Mouse (Mus musculus): ENCODE results near the gene Trim2. TPM values are rescaled to one million over a fixed set of nuclear protein-coding genes. Genes with fewer than 3 reads are reported as not detected.
A peak's percentile ranks its signal among the peaks of the same experiment; 100 is the strongest.

Gene Trim2
- polyA plus RNA-seq, 1 experiment from 2014 or later: 25.5 TPM

DNA sequence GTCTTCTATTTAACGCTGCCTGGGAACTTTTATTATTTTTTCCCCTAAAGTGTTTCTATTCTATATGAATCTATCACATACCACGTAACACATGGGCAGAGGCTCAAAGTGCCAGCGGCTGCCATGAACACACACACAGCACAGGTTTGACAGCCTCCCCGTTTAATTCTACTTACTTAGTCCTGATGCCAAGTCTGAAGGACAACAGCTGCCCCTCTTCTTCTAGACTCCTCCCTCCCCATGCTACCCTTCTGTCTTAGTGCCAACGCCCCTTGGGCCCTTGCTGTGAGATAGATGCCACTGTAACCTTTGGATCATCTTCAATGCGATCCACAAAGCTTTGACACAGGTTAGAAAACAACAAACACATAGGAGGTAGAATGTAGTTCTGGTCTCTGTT, 44.8 kb downstream of the Trim2 start:
- Histone ChIP-seq H3K27me3 (0 out of 2 replicates have a peak, but pooled peaks cover 4% of the 10 kb centered on the region), H3K27ac (no peak overlapping the region), H3K36me3 (no peaks in the 10 kb centered on the region), H3K4me2 (no peak overlapping the region), H3K9me3 (no peaks in the 10 kb centered on the region), H3K9ac (no peak overlapping the region), H3K4me1 (peaks cover 20% of the 10 kb centered on the region), H3K4me3 (no peak overlapping the region)
- ATAC-seq (ENCODE audit: insufficient number of reproducible peaks, insufficient read depth, low FRiP score, low TSS enrichment, low read depth): no peak
- 83% methylated on average over 6 of the region's 6 CpGs for WGBS

DNA sequence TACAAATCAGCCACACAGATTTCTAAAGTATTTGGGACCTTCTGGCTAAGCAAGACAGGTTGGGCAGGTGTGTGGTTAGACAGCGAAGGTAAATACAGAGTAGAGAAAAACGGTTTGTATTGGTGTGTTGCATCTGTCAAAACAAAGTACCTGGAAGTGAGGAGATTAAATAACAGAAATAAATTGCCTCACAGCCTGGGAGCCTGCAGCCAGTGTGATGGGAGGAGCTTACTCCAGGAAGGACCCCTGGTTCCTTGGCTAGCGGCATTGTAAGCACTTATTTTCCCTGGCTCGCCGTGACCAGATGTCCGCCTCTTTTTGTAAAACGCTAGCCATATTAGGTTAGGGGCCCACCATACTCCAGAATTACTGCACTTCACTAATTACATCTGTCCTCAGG, 45.8 kb downstream of the Trim2 start:
- H3K4me1 ChIP-seq: peaks cover 20% of the 10 kb centered on the region
- ATAC-seq (ENCODE audit: insufficient number of reproducible peaks, insufficient read depth, low FRiP score, low TSS enrichment, low read depth): no peak
- no peak overlapping the region for H3K4me3 ChIP-seq

DNA sequence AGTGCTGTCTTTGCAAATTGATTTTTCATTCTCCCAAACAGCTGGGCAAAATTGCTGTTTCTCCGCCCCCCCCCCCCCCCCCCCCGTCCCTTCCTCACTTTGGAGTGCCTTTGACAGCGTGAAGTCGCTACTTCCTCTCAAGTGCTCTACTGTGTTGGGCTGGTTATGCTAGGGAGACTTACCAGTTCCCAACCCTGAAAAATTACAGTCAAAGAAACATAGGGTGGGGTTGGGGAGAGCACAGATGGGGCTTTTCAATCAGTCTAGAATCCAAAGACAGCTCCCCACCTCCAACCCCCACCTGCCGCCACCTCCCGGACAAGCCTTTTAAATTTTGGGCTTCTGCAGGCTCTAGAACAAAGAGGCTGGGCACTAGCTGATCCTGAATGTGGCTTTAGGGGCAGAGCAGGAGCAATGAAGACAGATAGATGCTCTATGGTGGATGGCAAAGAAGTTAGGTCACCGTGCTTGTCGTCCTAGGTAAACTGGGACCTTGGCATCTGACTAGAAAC, 46.6 kb downstream of the Trim2 start:
- Histone ChIP-seq H3K27me3 (0 out of 2 replicates have a peak, but pooled peaks cover 4% of the 10 kb centered on the region), H3K9ac (peak overlapping the region; percentile 85), H3K36me3 (no peaks in the 10 kb centered on the region), H3K9me3 (no peaks in the 10 kb centered on the region), H3K4me2 (peak overlapping the region; percentile 90), H3K4me3 (peak overlapping the region; percentile 71), H3K4me1 (peaks cover 20% of the 10 kb centered on the region), H3K27ac (peak overlapping the region; percentile 89)
- ATAC-seq (ENCODE audit: insufficient number of reproducible peaks, insufficient read depth, low FRiP score, low TSS enrichment, low read depth): 0 out of 2 replicates have a peak, but pooled peaks have one; percentile 16
- WGBS: 4% methylated on average over 7 of the region's 8 CpGs

More for the DNA sequence above, 45.8 kb downstream of the Trim2 start:
- Histone ChIP-seq H3K9ac (no peak overlapping the region), H3K36me3 (no peaks in the 10 kb centered on the region), H3K9me3 (no peaks in the 10 kb centered on the region), H3K4me2 (no peak overlapping the region; the same call in 1 of the 2 replicates), H3K27ac (no peak overlapping the region), H3K27me3 (0 out of 2 replicates have a peak, but pooled peaks cover 4% of the 10 kb centered on the region)
- 17% methylated on average over 7 of the region's 7 CpGs for WGBS

DNA sequence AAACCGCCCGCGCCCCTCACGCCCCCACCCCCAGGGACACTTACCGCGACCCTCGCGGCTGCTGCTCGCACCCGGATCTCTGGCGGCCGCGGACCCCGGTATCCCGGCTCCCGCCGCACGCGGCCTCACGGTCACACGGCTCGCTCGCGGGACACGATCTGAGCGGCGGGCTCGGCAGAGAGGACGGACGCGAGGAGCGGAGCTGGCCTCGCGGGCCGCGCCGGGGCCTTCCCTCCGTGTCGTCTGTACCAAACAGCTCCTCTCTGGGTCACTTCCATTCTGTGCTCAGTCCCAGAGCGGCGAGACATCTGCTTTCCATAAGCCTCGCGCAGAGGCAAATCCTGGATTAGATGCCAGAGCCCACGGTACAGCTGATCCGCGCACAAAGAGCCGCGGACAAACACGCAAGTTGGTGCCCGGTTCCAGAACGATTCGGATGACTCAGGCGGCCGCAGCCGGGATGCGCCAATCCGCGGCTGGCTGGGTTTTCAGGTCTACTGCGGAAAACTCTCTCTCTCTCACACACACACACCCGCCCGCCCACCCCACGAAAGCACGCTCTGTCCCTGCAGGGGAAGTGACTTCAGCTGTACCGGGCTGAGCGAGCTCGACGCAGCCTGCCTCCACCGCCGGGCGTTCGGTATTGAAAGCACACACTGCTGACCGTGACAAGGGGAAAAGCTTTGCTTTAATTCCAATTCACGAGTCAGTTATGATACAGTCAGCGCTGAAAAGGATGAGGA, 47.2 kb downstream of the Trim2 start:
- 0 out of 2 replicates have a peak, but pooled peaks cover 4% of the 10 kb centered on the region for H3K27me3 ChIP-seq

DNA sequence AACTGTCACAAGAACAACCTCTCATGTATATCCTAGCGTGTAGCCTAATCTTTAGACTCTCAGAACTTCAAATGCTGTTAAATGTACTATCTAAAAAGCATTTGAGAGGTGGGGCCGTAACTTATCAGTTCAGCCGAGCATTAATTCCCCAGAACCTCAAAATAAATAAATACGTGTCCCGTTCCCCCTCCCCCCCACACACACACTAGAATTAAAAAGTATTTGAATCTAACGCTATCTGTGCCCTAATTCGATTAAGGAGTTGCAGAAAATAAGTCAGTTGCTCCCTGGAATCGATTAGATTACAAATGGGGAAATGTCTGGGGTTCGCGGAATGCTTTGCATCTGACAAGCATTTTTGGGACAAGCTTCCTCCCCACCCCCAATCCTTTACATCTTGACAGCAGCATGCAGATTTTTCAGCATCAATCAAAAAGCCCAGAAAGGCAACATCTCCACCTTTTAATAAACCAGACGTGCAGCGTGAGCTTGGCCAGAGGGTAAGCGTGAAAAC, 48.1 kb downstream of the Trim2 start:
- H3K4me3 ChIP-seq: peak overlapping the region; percentile 71
- H3K27me3 ChIP-seq: 0 out of 2 replicates have a peak, but pooled peaks cover 4% of the 10 kb centered on the region
- no peaks in the 10 kb centered on the region for H3K9me3 ChIP-seq
- H3K4me2 ChIP-seq: peak overlapping the region; percentile 90
- peak overlapping the region; percentile 85 for H3K9ac ChIP-seq
- WGBS: 4% methylated on average over 13 of the region's 13 CpGs
- no peak for ATAC-seq (ENCODE audit: insufficient number of reproducible peaks, insufficient read depth, low FRiP score, low TSS enrichment, low read depth)
- H3K27ac ChIP-seq: peak overlapping the region; percentile 89; the same call in 1 of the 2 replicates
- H3K4me1 ChIP-seq: peaks cover 33% of the 10 kb centered on the region
- H3K36me3 ChIP-seq: no peaks in the 10 kb centered on the region

More for the DNA sequence above, 47.2 kb downstream of the Trim2 start:
- Histone ChIP-seq H3K36me3 (no peaks in the 10 kb centered on the region), H3K4me2 (peak overlapping the region; percentile 90), H3K9ac (peak overlapping the region; percentile 85), H3K9me3 (no peaks in the 10 kb centered on the region), H3K4me1 (peaks cover 24% of the 10 kb centered on the region), H3K27ac (peak overlapping the region; percentile 89), H3K4me3 (peak overlapping the region; percentile 71)
- WGBS: under 1% methylated on average over 74 of the region's 74 CpGs
- peak; percentile 64 for ATAC-seq (ENCODE audit: insufficient number of reproducible peaks, insufficient read depth, low FRiP score, low TSS enrichment, low read depth)

DNA sequence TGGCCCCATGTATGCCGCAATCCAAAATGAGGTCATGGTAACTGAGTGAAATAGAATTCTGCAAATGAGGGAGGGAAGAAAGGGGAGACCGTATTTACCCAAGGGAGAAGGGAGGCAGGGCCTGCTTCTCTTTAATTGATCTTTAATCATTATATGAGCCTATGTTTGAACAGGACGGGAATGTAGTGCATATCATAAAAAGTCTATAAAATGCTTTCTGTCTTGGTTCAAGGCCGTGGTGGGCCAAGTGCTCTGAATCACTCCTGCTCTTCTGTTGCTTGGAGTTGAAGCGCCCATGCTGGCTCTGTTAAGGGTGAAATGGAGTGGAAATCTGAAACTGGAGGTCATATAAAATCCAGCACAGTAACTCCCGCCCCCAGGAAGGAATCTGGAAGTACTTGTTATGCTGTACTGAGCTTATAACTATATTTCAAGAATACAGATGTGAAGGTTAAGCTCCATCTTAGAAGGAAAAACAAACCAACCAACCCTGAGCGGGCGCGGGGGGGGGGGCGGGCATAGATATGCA, 48.6 kb downstream of the Trim2 start:
- H3K36me3 ChIP-seq: no peaks in the 10 kb centered on the region
- H3K27ac ChIP-seq: no peak overlapping the region
- H3K4me1 ChIP-seq: peaks cover 38% of the 10 kb centered on the region
- 0 out of 2 replicates have a peak, but pooled peaks cover 4% of the 10 kb centered on the region for H3K27me3 ChIP-seq
- ATAC-seq (ENCODE audit: insufficient number of reproducible peaks, insufficient read depth, low FRiP score, low TSS enrichment, low read depth): no peak
- peak overlapping the region; percentile 90 for H3K4me2 ChIP-seq
- H3K9ac ChIP-seq: no peak overlapping the region
- 19% methylated on average over 10 of the region's 10 CpGs for WGBS
- H3K4me3 ChIP-seq: peak overlapping the region; percentile 71
- H3K9me3 ChIP-seq: no peaks in the 10 kb centered on the region

DNA sequence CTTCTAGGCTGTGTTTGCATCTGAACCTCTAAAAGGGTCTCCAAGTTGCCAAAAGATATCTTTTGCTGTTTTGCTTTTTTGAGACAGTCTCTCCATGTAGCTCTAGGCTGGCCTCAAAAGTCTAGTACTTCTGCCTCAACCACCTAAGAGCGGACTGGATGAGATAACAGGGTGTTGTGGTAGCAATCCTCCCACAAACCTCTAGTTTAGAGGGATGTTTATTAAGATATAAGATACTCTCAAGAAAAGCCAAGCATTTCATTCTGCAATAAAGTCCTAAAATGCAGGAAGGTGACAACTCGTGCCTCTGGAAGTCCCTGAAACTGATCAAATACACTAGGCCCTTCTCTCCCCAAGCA, 52.2 kb downstream of the Trim2 start:
- WGBS: 85% methylated on average over 2 of the region's 2 CpGs
- Histone ChIP-seq H3K4me1 (peaks cover 47% of the 10 kb centered on the region), H3K9me3 (no peaks in the 10 kb centered on the region), H3K9ac (no peak overlapping the region), H3K36me3 (no peaks in the 10 kb centered on the region), H3K4me3 (no peak overlapping the region), H3K27ac (no peak overlapping the region), H3K4me2 (no peak overlapping the region), H3K27me3 (no peaks in the 10 kb centered on the region)
- no peak for ATAC-seq (ENCODE audit: insufficient number of reproducible peaks, insufficient read depth, low FRiP score, low TSS enrichment, low read depth)

DNA sequence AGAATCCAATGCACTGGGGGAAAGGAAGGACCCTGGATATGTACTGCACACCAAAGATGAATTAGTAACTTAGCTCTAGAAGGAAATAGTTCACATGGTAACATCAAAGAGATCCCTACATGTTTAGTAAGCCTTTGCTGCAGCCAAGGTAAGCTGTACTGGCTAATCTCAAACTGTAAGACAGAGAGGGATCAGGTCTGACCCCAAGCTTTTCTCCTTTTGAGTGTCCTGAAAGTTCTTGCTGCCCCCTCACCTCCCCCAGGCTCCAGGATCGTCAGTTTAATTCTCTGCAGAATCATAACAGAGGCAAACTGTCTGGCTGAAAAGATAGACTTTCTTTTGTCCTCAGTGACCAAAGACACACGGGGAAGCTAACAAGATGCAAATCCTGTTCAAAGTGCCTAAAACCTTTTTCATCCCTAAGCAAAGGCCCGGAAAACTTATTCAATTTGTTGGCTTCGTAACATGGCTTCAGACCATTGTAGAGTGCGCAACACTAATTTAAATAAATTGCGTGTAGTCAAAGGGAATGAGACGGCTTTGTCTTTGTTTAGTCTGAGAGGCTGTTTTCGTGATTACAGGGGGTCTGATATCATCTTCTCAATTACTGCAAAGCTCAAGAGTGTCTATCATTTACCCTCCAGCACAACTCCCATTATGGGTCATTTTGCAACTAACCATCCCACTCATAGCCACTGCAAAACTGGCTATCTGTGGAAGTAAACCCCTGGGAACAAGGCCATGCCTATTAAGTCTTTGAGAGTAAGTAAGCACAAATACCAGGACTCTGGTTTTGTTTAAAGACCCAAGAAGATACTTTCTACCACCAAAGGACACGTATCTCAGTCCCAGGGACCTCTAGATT, 52.8 kb downstream of the Trim2 start:
- Histone ChIP-seq H3K4me3 (no peak overlapping the region), H3K4me1 (peaks cover 49% of the 10 kb centered on the region), H3K9me3 (no peaks in the 10 kb centered on the region), H3K36me3 (no peaks in the 10 kb centered on the region), H3K27ac (no peak overlapping the region), H3K27me3 (no peaks in the 10 kb centered on the region), H3K4me2 (no peak overlapping the region), H3K9ac (no peak overlapping the region)
- 54% methylated on average over 9 of the region's 9 CpGs for WGBS
- no peak for ATAC-seq (ENCODE audit: insufficient number of reproducible peaks, insufficient read depth, low FRiP score, low TSS enrichment, low read depth)

DNA sequence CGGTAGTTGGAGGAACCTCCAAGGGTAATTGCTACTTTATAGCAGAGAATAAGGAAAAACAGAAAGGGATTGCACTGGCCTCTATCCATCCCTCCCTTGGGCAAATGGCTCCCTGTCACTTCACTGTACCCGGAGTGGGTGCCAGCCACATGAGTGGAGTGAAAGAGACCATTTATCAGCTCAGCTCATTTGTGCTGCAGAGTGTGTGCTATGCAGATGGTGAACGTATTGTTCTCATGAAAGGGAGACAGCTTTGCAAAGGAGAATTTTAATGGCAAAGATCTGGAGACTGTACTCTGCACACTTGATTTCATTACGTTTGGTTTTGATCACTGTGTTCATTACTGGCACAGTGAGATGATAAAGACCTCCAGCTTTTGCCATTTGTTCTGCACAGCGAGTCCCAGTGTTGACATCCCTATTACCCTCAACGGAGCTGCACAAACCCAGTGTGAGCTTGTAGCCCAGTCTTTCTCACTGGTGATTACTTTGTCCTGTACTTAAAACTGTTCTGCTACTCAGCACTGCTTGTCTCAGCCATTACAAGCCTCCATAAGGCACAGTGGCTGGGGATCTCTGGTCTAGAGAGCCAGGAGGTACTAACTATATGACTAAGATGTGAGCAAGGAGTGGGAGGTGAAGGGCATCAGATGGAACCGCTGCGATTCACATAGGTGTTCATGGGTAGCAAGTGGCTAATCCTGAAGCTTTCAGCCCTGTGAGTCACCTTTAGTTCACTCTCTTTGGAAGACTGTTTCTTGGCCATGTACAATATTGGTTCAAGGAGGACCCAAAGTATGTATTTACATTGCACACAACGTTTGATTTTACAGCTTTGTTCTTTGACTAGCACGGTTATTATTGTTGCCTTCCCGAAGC, 53.7 kb downstream of the Trim2 start:
- H3K9me3 ChIP-seq: no peaks in the 10 kb centered on the region
- H3K36me3 ChIP-seq: no peaks in the 10 kb centered on the region
- no peak overlapping the region for H3K4me2 ChIP-seq
- WGBS: 56% methylated on average over 11 of the region's 11 CpGs
- no peak overlapping the region for H3K4me3 ChIP-seq
- no peak for ATAC-seq (ENCODE audit: insufficient number of reproducible peaks, insufficient read depth, low FRiP score, low TSS enrichment, low read depth)
- no peaks in the 10 kb centered on the region for H3K27me3 ChIP-seq
- H3K4me1 ChIP-seq: peaks cover 49% of the 10 kb centered on the region
- H3K9ac ChIP-seq: no peak overlapping the region
- H3K27ac ChIP-seq: peak overlapping the region; percentile 39; the same call in 1 of the 2 replicates

DNA sequence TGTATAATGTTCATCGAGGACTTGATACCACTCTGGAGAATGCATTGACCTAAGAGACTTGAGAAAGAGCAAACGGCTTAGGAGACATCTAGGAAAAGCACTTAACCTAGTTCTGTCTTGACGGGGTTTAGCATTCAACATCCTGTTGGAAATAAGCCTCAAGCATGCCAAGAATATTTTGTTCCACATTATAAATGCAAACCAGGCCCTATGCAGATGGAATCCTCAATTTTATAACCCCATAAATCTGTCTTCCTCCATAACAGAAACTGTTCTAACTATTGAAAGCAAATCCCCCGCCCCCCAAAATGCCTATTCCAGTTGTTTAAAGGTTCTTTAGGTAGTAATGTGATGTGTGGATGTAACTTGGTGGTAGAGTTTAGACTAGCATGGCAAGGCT, 55.0 kb downstream of the Trim2 start:
- Histone ChIP-seq H3K36me3 (no peaks in the 10 kb centered on the region), H3K4me1 (peaks cover 50% of the 10 kb centered on the region), H3K9me3 (no peaks in the 10 kb centered on the region), H3K27me3 (no peaks in the 10 kb centered on the region), H3K27ac (peak overlapping the region; percentile 74), H3K9ac (no peak overlapping the region), H3K4me2 (no peak overlapping the region), H3K4me3 (no peak overlapping the region)
- ATAC-seq (ENCODE audit: insufficient number of reproducible peaks, insufficient read depth, low FRiP score, low TSS enrichment, low read depth): no peak
- WGBS: 57% methylated on average over 4 of the region's 4 CpGs

All from embryonic facial prominence, embryonic 13.5 days (tissue).